Mouse (Mus musculus) limb, embryonic 11.5 days (tissue): ENCODE measurements around the gene Serpinb9f. TPM values are rescaled to one million over a fixed set of nuclear protein-coding genes. Genes with fewer than 3 reads are reported as not detected.
"Not testable (repeated sequence)": the region's sequence is repeated elsewhere in the genome, so short reads cannot be mapped to it uniquely, and the experiment has no call there.

Experiments used
- ATAC-seq: fragments of 200-750 bp; cut with Nextera tagmentation; 2 replicates; pipeline ENCODE4 v1.8.0; 2017; ENCODE audit warnings: low read depth; ENCODE audit not compliant: insufficient number of reproducible peaks, low FRiP score, low TSS enrichment
- DNase-seq: peaks from one replicate; pipeline ENCODE4 v3.0.0-alpha.2; 2015; ENCODE audit warnings: low spot score
- H3K27ac ChIP-seq: fragments of 300-500 bp; sonication (generic); replicated peaks from 2 replicates; pipeline ENCODE4 v1.5.1; 2014; ENCODE audit warnings: low read depth, mild to moderate bottlenecking, low read length
- H3K27me3 ChIP-seq: fragments of 300-500 bp; sonication (generic); 2 replicates; pipeline ENCODE4 v1.6.1; 2014; ENCODE audit warnings: mild to moderate bottlenecking, low read length, mixed read lengths; ENCODE audit not compliant: control insufficient read depth, insufficient read depth
- H3K36me3 ChIP-seq: fragments of 300-500 bp; sonication (generic); 2 replicates; pipeline ENCODE4 v1.6.1; 2014; ENCODE audit warnings: mild to moderate bottlenecking, low read length, moderate library complexity, mixed read lengths; ENCODE audit not compliant: control insufficient read depth, insufficient read depth
- H3K4me1 ChIP-seq: fragments of 300-500 bp; sonication (generic); 2 replicates; pipeline ENCODE4 v1.6.1; 2014; ENCODE audit warnings: low read length, mixed read lengths; ENCODE audit not compliant: control insufficient read depth, insufficient read depth
- H3K4me2 ChIP-seq: fragments of 300-500 bp; sonication (generic); 2 replicates; pipeline ENCODE4 v1.6.1; 2014; ENCODE audit warnings: low read depth, mild to moderate bottlenecking, moderate library complexity; ENCODE audit not compliant: severe bottlenecking
- H3K4me3 ChIP-seq: fragments of 300-500 bp; sonication (generic); 2 replicates; pipeline ENCODE4 v1.5.1; 2014; ENCODE audit warnings: low read depth, low read length
- H3K9ac ChIP-seq: fragments of 300-500 bp; sonication (generic); 2 replicates; pipeline ENCODE4 v1.6.1; 2014; ENCODE audit warnings: mild to moderate bottlenecking, low read length
- H3K9me3 ChIP-seq: fragments of 300-500 bp; sonication (generic); 2 replicates; pipeline ENCODE4 v1.6.1; 2016; ENCODE audit warnings: low read length; ENCODE audit not compliant: control insufficient read depth
- WGBS: fragments of 180-500 bp; shearing (Covaris S2); extraction: QIAGEN DNeasy Blood & Tissue Kit; methylation state at CpG from one replicate; pipeline ENCODE4 v1.1.7; 2014; 5-methylcytosine and 5-hydroxymethylcytosine counted together
- polyA plus RNA-seq: library from polyadenylated mRNA; unstranded; fragments of >200 nt; fragmentation: Nextera tagmentation; extraction: Ambion mirVana; gene quantifications from 2 replicates; pipeline ENCODE4 v1.2.1, GENCODE M21; 2014

Serpinb9f gene
- not detected in 2 replicates for polyA plus RNA-seq

DNA sequence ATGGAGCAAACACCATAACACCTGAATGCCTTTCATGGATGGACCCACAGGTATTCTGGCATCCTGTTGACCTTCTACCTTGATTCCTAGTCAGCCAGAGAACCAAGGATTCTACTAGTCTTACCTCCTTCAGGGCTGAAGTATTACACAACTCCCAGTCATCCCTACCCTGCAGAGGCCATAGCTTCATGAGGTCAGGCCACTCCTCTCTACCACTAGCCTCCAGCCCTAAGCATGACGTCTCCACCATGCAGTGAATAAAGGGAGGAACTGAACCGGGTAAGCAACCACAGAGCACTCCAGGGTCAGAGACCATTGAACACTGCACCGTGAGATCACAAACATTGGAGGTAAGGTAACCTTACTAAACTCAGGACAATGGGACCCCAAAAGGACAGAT lies at the start of gene Serpinb9f:
TSS of gene Serpinb9f (plus strand) at position 301 of the 400 bp plus-strand sequence.
- not testable (repeated sequence) for H3K36me3 ChIP-seq, H3K9ac ChIP-seq, H3K4me2 ChIP-seq, H3K27ac ChIP-seq, ATAC-seq, H3K27me3 ChIP-seq, H3K9me3 ChIP-seq, DNase-seq, H3K4me3 ChIP-seq, H3K4me1 ChIP-seq
- 82% methylated on average over 3 of the region's 3 CpGs for WGBS

DNA sequence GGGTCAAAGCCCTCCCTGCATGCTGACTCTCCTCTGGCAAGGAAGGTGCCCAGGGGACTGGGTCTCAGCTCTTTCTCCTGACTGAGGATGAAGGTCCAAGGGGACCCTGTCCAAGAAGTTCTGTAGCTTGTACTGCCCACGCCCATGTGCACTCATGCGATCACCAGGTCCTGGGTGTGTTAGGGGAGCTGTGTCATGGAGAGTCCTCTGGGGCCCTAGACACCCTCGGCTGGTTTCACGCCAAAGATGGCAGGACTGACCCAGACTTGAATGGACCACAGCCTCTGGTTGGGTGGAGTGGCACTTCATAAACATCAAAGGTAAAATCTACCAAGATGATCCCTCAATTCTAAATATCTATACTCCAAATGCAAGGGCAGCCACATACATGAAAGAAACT lies 15.2 kb upstream of the Serpinb9f start:
- 89% methylated on average over 4 of the region's 4 CpGs for WGBS
- H3K9me3 ChIP-seq, H3K36me3 ChIP-seq, ATAC-seq, H3K27me3 ChIP-seq, H3K27ac ChIP-seq, H3K9ac ChIP-seq, H3K4me2 ChIP-seq, H3K4me3 ChIP-seq, DNase-seq, H3K4me1 ChIP-seq: not testable (repeated sequence)

DNA sequence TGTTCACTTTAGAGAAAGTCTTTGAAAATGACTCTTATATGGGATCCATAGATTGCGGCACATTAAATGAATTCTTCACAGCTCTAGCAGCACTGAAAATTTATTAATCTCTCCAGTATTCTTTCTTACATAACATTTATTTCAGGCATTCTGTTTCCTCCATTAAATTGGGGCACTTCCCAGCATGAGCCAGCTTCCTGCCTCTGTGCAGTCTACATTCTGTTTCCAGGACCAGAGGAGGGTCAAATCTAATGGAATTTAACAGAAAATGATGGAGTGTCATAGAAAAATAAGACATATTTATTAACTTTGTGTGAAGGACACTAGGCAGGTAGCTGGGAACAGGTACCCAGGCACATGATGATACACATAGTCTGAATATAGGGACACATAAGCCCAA lies 32.8 kb downstream of the Serpinb9f start:
- ATAC-seq, H3K27me3 ChIP-seq, H3K9me3 ChIP-seq: not testable (repeated sequence)

More for the DNA sequence above, 32.8 kb downstream of the Serpinb9f start:
- H3K4me3 ChIP-seq, H3K27ac ChIP-seq, H3K4me1 ChIP-seq, DNase-seq, H3K9ac ChIP-seq, H3K4me2 ChIP-seq, H3K36me3 ChIP-seq: not testable (repeated sequence)
- WGBS = no CpG with 5 or more reads among the region's 1 CpGs

Other genes with a start within 250 kb of the Serpinb9f start
- not detected in 2 replicates for gene Serpinb1b, start 245.5 kb upstream of the Serpinb9f start, polyA plus RNA-seq
- not detected in 2 replicates for gene Serpinb9c, start 164.3 kb upstream of the Serpinb9f start, polyA plus RNA-seq
- gene Serpinb9d, start 131.1 kb upstream of the Serpinb9f start, polyA plus RNA-seq = not detected in 2 replicates
- not detected in 2 replicates for gene Serpinb9e, start 74.5 kb upstream of the Serpinb9f start, polyA plus RNA-seq
- gene Gm11397, start 71.7 kb downstream of the Serpinb9f start, polyA plus RNA-seq = not detected in 2 replicates
- gene Serpinb9g, start 160.7 kb downstream of the Serpinb9f start, polyA plus RNA-seq = not detected in 2 replicates